Comparison of ENCODE assay signal across 23 mouse cellular contexts in genomic region chr11:68682136-68682806, GRCm38 (mm10). TPM values are rescaled to one million over a fixed set of nuclear protein-coding genes. Genes with fewer than 3 reads are reported as not detected.
DNase-seq lines count a peak whose midpoint lies in the region; ATAC-seq and TF ChIP-seq lines count a peak whose summit lies in the region.
"Had no signal": no experiment of that assay in that cellular context is flagged by ENCODE, and none has a peak within 500 bp of the region (broad histone marks: within the 10 kb centered on the region; RNA-seq: fewer than 3 reads in every experiment).

No protein-coding gene starts in this region.

- H3K4me2 ChIP-seq in liver, embryonic 13.5 days, result no peak overlapping the region
- H3K4me2 ChIP-seq in neural tube, embryonic 15.5 days, result no peak overlapping the region
- H3K4me2 ChIP-seq: intestine, embryonic 15.5 days; limb, embryonic 13.5 days; lung, embryonic 14.5 days; midbrain, embryonic 15.5 days; neural tube, embryonic 13.5 days had no signal

- peak; percentile 98 for ATAC-seq in erythroid progenitor cell, adult 5-6 weeks (replicated peaks; ENCODE audit: low FRiP score, poor library complexity, severe bottlenecking)
- ATAC-seq in liver, embryonic 13.5 days (ENCODE audit: low read depth), result peak; percentile 96
- peak; percentile 98 for ATAC-seq in megakaryocyte-erythroid progenitor cell, adult 5-6 weeks (replicated peaks; ENCODE audit: low FRiP score, low TSS enrichment, poor library complexity, severe bottlenecking)
- no peak for ATAC-seq in neural tube, embryonic 15.5 days (ENCODE audit: low FRiP score)
- ATAC-seq: forebrain, postnatal 0 days; hindbrain, embryonic 16.5 days; intestine, embryonic 15.5 days; midbrain, embryonic 15.5 days had no signal

- no peaks in the 10 kb centered on the region for H3K9me3 ChIP-seq in liver, embryonic 13.5 days (replicated peaks)
- H3K9me3 ChIP-seq in neural tube, embryonic 15.5 days (replicated peaks), result no peaks in the 10 kb centered on the region
- H3K9me3 ChIP-seq: hindbrain, embryonic 10.5 days; intestine, embryonic 15.5 days; limb, embryonic 13.5 days; midbrain, embryonic 15.5 days; neural tube, embryonic 13.5 days had no signal

- H3K36me3 ChIP-seq in liver, embryonic 13.5 days, result no peaks in the 10 kb centered on the region
- H3K36me3 ChIP-seq in neural tube, embryonic 15.5 days, result no peaks in the 10 kb centered on the region
- H3K36me3 ChIP-seq: hindbrain, embryonic 10.5 days; intestine, embryonic 15.5 days; limb, embryonic 13.5 days; midbrain, embryonic 15.5 days; neural tube, embryonic 13.5 days had no signal

- no peak for TF ChIP-seq POLR2A in cerebellum, adult 2 months (IDR thresholded peaks at IDR 0.05; ENCODE audit: borderline replicate concordance, insufficient read depth, low read length)

- no peak overlapping the region for H3K27ac ChIP-seq in liver, embryonic 13.5 days
- no peak overlapping the region for H3K27ac ChIP-seq in cerebellum, adult 2 months (ENCODE audit: insufficient read depth, low read length)
- no peak overlapping the region for H3K27ac ChIP-seq in neural tube, embryonic 15.5 days (replicated peaks)
- H3K27ac ChIP-seq: hindbrain, embryonic 10.5 days; intestine, embryonic 15.5 days; limb, embryonic 13.5 days; midbrain, embryonic 15.5 days; neural tube, embryonic 13.5 days had no signal

- peaks cover 20% of the 10 kb centered on the region for H3K4me1 ChIP-seq in liver, embryonic 13.5 days (replicated peaks)
- no peaks in the 10 kb centered on the region for H3K4me1 ChIP-seq in cerebellum, adult 2 months (ENCODE audit: control insufficient read depth, insufficient read depth, low read length)
- no peaks in the 10 kb centered on the region for H3K4me1 ChIP-seq in neural tube, embryonic 15.5 days
- H3K4me1 ChIP-seq: intestine, embryonic 15.5 days; limb, embryonic 13.5 days; midbrain, embryonic 15.5 days; neural tube, embryonic 13.5 days had no signal

- H3K27me3 ChIP-seq in liver, embryonic 13.5 days, result no peaks in the 10 kb centered on the region
- H3K27me3 ChIP-seq in cerebellum, adult 2 months (ENCODE audit: control insufficient read depth, insufficient read depth, low read length), result no peaks in the 10 kb centered on the region
- H3K27me3 ChIP-seq in neural tube, embryonic 15.5 days (replicated peaks), result no peaks in the 10 kb centered on the region
- H3K27me3 ChIP-seq: intestine, embryonic 15.5 days; limb, embryonic 13.5 days; midbrain, embryonic 15.5 days; neural tube, embryonic 13.5 days had no signal

- TF ChIP-seq CTCF in cerebellum, adult 2 months (IDR thresholded peaks at IDR 0.05; ENCODE audit: borderline replicate concordance, insufficient read depth, low read depth, low read length), result no peak

- H3K9ac ChIP-seq in liver, embryonic 13.5 days, result no peak overlapping the region
- H3K9ac ChIP-seq in neural tube, embryonic 15.5 days (replicated peaks), result no peak overlapping the region
- H3K9ac ChIP-seq: forebrain, postnatal 0 days; intestine, embryonic 15.5 days; limb, embryonic 13.5 days; lung, embryonic 14.5 days; midbrain, embryonic 15.5 days; neural tube, embryonic 13.5 days had no signal

- 67% methylated on average over 8 of the region's 8 CpGs for WGBS in liver, embryonic 13.5 days (ENCODE audit: insufficient replicate concordance)
- WGBS in cerebellum, adult 2 months, result 88% methylated on average over 8 of the region's 8 CpGs
- 88% methylated on average over 8 of the region's 8 CpGs for WGBS in neural tube, embryonic 15.5 days

- no peak overlapping the region for H3K4me3 ChIP-seq in liver, embryonic 13.5 days (replicated peaks)
- H3K4me3 ChIP-seq in cerebellum, adult 2 months (replicated peaks; ENCODE audit: insufficient read depth, low read depth, low read length), result no peak overlapping the region
- H3K4me3 ChIP-seq in neural tube, embryonic 15.5 days (replicated peaks), result no peak overlapping the region
- H3K4me3 ChIP-seq: hindbrain, embryonic 10.5 days; intestine, embryonic 15.5 days; limb, embryonic 13.5 days; midbrain, embryonic 15.5 days; myocyte; neural tube, embryonic 13.5 days had no signal

- DNase-seq in spleen, postnatal 4 days (ENCODE audit: low spot score in 2 of 2), result peak; percentile 32 to 64
- DNase-seq in spleen, adult 12 weeks (ENCODE audit: low spot score), result no peak
- DNase-seq in liver, embryonic 13.5 days, result peak; percentile 45
- DNase-seq in cerebellum, adult 2 months, result no peak
- DNase-seq: adrenal gland, postnatal 10 days; cerebellum, postnatal 14 days; forebrain, postnatal 0 days; gastrocnemius, postnatal 25 days; kidney, adult 8-10 months; kidney, postnatal 25 days; lung, embryonic 14.5 days; lung, postnatal 36 days; right cerebral cortex, postnatal 4 days had no signal

RNA-seq across cellular contexts. Expression of gene Myh10, which starts 9.1 kb away (rescaled TPM):
- total RNA-seq in erythroid progenitor cell, adult 5-6 weeks (2015; ENCODE audit: low replicate concordance), result 89.7 and 97.3 TPM in 2 replicates
- 76.2 and 81.0 TPM in 2 replicates for total RNA-seq in erythroid progenitor cell, adult 5-6 weeks (2017; ENCODE audit: low replicate concordance)
- 18.5 and 21.5 TPM in 2 replicates for polyA plus RNA-seq in liver, embryonic 13.5 days (2015; fragmentation: Nextera tagmentation; extraction: Ambion mirVana)
- 100 and 113 TPM in 2 replicates for total RNA-seq in megakaryocyte-erythroid progenitor cell, adult 5-6 weeks (2014; fragmentation: Nextera tagmentation)
- total RNA-seq in megakaryocyte-erythroid progenitor cell, adult 5-6 weeks (2017), result 42.2 and 49.5 TPM in 2 replicates
- polyA plus RNA-seq in cerebellum, adult 2 months (2012; rRNA removed), result 177 and 180 TPM in 2 replicates
- polyA plus RNA-seq in neural tube, embryonic 15.5 days (2015; fragmentation: Nextera tagmentation; extraction: Ambion mirVana), result 79.6 and 84.8 TPM in 2 replicates

Comparison
In these comparisons a context has a peak if more than half of its experiments do, and no peak if none do; other contexts are left out.
1. DNase-seq: peak in spleen, postnatal 4 days (2 of 2) and liver, embryonic 13.5 days (single experiment); none in spleen, adult 12 weeks (single experiment) and cerebellum, adult 2 months (0 of 2).